Mouse (Mus musculus) spleen, embryonic (tissue): ENCODE measurements at regions not wholly inside any gene's neighbourhood (a gene's known extent, or its start where the extent isn't known, plus 50 kb on each side); places are given as distances from the start of the nearest gene placed in this dataset.

Source experiments
- CTCF ChIA-PET: fragments of 350-600 bp; sonication (Branson Sonifier 250); formaldehyde crosslinking; loops from one replicate; lab custom pipeline; 2022; lab: Charles Lee

DNA sequence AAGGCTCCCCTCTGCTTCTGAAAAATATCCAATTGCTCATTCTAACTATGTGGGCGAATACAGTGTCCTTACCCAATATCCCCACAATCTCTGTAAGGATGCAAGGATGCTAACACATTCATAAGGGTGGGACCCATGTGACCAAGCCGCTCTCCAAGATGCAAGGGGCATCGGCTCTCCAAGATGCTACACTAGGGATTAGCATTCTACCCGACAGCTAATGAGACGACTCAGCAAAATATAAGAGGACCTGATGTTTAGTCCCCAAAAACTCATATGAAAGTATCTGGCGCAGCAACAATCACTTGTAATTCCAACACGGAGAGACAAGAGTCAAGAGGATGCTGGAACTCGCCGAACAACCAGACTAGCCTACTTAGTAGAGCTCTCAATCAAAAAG, 299.6 kb upstream of the Jmjd1c start:
- CTCF ChIA-PET, result no interaction called here

DNA sequence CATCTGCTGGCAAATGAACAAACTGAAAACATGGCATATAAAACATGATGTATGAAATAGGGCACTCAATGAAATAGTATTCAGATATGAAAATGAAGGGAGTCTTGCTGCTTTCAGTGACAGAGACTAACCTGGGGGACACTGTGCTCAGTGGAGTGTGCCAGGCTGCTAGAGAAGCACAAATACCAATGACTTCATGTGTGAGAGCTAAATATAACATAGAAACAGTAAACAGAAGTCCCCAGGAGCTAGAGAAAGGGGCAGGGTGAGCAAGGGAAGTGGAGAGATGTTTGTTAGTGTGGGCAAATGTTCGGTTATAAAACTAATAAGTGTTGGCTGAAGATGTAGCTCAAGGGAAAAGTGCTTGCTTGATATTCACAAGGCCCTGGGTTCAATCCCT, 293.2 kb upstream of the Jmjd1c start:
- CTCF ChIA-PET, result no interaction called here

GRCm38 (mm10) chr10:66807261-66807968, 288.5 kb upstream of the Jmjd1c start:
- CTCF ChIA-PET, result no interaction called here

DNA sequence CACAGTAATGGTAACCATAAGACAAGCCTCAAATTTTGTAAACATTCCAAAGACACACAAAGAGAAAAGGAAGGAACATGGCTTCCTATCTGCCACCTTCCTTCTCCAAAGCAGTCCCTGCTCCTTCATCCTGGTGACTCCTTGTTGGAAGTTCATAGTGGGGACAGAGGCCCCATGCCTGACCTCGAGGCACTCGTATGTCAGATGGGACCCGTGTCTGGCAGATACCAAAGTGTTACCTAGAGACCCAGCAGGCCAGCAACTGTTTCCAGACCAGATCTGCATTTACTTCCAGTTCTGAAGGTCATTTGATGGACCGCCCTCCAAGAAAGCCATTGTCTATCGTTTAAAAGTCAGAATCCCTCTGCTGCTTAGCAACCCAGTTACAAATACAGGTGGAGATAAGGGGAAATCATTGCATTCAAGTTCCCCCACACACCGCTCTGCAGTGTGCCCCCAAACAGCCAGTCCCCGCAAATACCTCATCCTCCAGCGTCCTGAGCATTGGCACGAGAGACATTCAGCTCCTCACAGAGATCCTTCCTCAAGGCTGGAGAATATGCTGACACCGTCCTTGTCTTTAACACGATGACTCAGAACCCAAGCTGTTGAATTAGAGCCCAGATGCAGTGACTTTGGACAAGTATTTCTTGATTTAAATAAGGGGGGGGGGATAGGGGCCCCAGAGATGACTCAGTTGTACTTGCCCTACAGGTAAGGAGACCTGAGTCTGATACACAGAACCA, 283.2 kb upstream of the Jmjd1c start:
- CTCF ChIA-PET, result interaction anchor here (0.6 kb wide), 1 partner anchor 488 kb away, joined by 3 read pairs; no protein-coding TSS in a partner anchor

- CTCF ChIA-PET, result no interaction called here
Measured at GRCm38 (mm10) chr10:66813850-66814564, 281.9 kb upstream of the Jmjd1c start.

GRCm38 (mm10) chr10:66814565-66815201, 281.2 kb upstream of the Jmjd1c start:
- CTCF ChIA-PET, result no interaction called here

- CTCF ChIA-PET, result no interaction called here
Measured at GRCm38 (mm10) chr10:66815951-66816350, 280.0 kb upstream of the Jmjd1c start.

- CTCF ChIA-PET, result no interaction called here
Measured at GRCm38 (mm10) chr10:66816776-66817175, 279.1 kb upstream of the Jmjd1c start.

DNA sequence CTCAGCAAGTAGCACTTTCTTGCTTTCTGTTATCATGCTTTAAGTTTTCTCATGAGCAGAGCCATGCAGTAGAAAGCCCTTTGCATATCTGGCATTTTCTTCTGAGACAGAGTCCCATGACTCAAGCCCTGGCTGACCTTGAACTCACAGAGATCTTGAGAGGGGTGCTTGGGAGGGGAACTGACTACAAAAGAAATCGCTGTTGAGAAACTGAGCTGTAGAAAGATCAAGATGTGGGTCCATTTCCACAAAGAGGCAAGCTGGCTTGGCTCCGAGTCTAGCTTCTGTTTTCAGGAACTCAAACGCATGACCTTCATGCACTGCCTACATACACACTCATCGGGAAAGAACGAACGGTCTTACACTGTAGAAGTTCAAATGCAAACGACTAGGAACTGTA, 278.0 kb upstream of the Jmjd1c start:
- CTCF ChIA-PET, result no interaction called here

DNA sequence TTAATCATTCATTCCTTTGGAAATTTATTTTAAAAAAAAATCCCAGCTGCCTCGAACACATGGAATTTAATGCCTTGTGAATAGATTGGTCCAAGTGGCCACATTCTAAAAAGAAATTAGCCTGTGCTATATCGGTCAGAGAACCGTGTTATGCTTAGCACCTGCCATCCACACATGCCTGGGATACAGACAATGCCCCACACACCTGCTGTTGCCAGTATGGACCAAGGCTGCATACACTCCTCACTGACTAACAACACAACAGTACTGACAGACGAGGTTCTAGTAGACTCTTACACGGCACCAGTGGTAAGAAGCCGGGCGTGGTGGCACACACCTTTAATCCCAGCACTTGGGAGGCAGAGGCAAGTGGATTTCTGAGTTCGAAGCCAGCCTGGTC, 276.4 kb upstream of the Jmjd1c start:
- CTCF ChIA-PET, result no interaction called here

DNA sequence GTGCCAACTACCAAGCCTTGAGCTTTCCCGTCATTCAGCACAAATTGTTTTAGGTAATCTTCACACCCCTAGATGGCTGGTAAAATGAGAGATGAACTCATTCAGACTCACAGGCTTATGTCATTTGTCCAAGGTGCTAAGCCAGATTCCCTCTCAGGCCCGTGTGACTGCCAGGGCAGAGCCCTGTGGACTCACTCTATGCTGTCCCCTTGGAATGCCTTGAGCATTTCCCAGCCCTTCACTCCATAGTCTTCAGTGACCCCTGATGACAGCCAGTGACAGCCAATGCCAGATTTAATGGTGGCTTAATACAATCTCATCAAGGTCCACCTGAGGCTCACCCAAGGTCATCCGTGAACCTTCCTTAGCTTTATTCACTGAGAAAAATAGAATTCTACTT, 270.2 kb upstream of the Jmjd1c start:
- CTCF ChIA-PET, result no interaction called here

GRCm38 (mm10) chr10:66826327-66826726, 269.6 kb upstream of the Jmjd1c start:
- CTCF ChIA-PET, result no interaction called here

- CTCF ChIA-PET, result no interaction called here
Measured at GRCm38 (mm10) chr10:66834974-66835373, 261.0 kb upstream of the Jmjd1c start.

- CTCF ChIA-PET, result no interaction called here
Measured at GRCm38 (mm10) chr10:66839058-66839457, 256.9 kb upstream of the Jmjd1c start.

DNA sequence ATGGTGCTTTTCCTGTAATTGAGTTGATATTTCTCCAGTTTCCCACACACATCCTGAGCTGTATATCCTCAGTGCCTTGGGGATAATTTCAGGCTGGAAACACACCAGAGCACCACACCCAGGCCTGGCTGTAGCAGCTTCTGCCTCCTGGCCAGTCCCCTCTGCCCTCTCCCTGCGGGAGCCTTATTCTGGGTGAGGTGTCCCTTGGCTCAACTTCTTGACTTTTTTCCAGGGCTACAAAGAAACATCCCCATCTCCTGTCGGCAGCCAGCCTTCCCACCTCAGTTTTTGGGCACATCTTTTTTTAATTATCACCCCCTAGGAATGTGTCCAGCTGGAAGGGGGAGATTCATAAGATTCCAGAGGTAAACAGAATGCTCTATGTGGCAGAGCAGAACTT, 252.7 kb upstream of the Jmjd1c start:
- CTCF ChIA-PET, result no interaction called here

GRCm38 (mm10) chr10:66848778-66849177, 247.1 kb upstream of the Jmjd1c start:
- CTCF ChIA-PET, result no interaction called here

- CTCF ChIA-PET, result no interaction called here
Measured at GRCm38 (mm10) chr10:66849681-66850080, 246.2 kb upstream of the Jmjd1c start.

- CTCF ChIA-PET, result no interaction called here
Measured at GRCm38 (mm10) chr10:66850972-66851478, 244.9 kb upstream of the Jmjd1c start.

DNA sequence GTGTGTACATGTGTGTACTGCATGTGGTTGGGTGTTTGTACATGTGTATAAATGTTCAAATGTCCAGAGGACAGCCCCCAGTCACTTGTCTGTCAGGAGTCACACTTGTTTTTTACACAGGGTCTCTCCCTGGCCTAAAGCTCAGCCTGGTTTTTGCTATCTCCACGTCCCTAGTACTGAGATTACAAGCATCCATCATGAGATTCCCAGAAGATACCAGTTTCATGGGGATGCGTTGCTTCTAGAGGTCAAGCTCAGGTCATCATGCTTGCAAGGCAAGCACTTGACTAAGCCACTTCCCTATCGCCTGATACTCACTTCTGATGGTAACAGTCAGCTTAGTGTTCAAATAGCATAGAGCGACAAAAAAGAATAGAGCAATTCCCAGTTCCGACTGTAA, 244.1 kb upstream of the Jmjd1c start:
- CTCF ChIA-PET, result no interaction called here

GRCm38 (mm10) chr10:66852708-66853107, 243.2 kb upstream of the Jmjd1c start:
- CTCF ChIA-PET, result interaction anchor here (0.6 to 1.5 kb wide), 2 partner anchors 10 to 11 kb away, joined by 3 to 9 read pairs; no protein-coding TSS in a partner anchor

GRCm38 (mm10) chr10:66853258-66853657, 242.7 kb upstream of the Jmjd1c start:
- CTCF ChIA-PET, result interaction anchor here (0.6 to 1.5 kb wide), 3 partner anchors 10 to 18 kb away, joined by 3 to 9 read pairs (median 3); no protein-coding TSS in a partner anchor

DNA sequence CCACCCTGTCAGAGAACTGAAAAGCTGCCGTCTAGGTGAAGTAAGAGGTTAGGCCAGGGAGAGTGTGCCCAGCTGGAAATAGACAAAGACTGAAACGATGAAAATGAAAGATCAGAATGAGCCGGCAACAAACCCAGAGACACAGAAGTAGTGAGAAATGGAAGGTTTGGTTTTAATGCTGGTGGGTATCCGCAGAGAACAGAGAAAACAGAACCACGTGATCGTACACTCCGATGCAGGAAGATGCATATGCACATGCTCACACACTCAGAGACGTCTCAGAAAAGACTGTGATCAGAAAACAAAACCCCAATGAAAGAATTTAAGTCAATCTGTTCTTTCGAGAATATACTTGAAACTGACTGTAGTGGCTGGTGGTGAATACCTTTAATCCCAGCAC, 241.0 kb upstream of the Jmjd1c start:
- CTCF ChIA-PET, result interaction anchor here (0.7 kb wide), 1 partner anchor 217 kb away, joined by 3 read pairs; no protein-coding TSS in a partner anchor
